Mouse (Mus musculus): ENCODE results near the gene Btbd11.

Btbd11 gene

GRCm38 (mm10) chr10:85632030-85632429, 245.4 kb downstream of the Btbd11 start:
- peaks cover 12% of the 10 kb centered on the region for H3K36me3 ChIP-seq (ENCODE audit: insufficient read depth, low read length)
- TF ChIP-seq POU5F1 (IDR thresholded peaks at IDR 0.05; ENCODE audit: borderline replicate concordance, low read length) (no peak), CTCF (conservative IDR thresholded peaks at IDR 0.05; ENCODE audit: low read length) (no peak), NANOG (IDR thresholded peaks at IDR 0.05; ENCODE audit: borderline replicate concordance, low read length) (no peak)
- H3K4me1 ChIP-seq (replicated peaks; ENCODE audit: low read depth, low read length): 0 out of 2 replicates have a peak, but pooled peaks cover 3% of the 10 kb centered on the region
- H3K27me3 ChIP-seq (ENCODE audit: insufficient read depth, low read length): no peaks in the 10 kb centered on the region
- H3K9me3 ChIP-seq (ENCODE audit: low read length): no peaks in the 10 kb centered on the region
- no peak overlapping the region for H3K4me3 ChIP-seq (replicated peaks; ENCODE audit: low read length)

GRCm38 (mm10) chr10:85633577-85633976, 247.0 kb downstream of the Btbd11 start:
- Histone ChIP-seq H3K27me3 (ENCODE audit: insufficient read depth, low read length) (no peaks in the 10 kb centered on the region), H3K4me1 (replicated peaks; ENCODE audit: low read depth, low read length) (no peaks in the 10 kb centered on the region), H3K9me3 (ENCODE audit: low read length) (no peaks in the 10 kb centered on the region), H3K36me3 (ENCODE audit: insufficient read depth, low read length) (peaks cover 12% of the 10 kb centered on the region), H3K4me3 (replicated peaks; ENCODE audit: low read length) (no peak overlapping the region)
- TF ChIP-seq CTCF (conservative IDR thresholded peaks at IDR 0.05; ENCODE audit: low read length): no peak
- no peak for TF ChIP-seq NANOG (IDR thresholded peaks at IDR 0.05; ENCODE audit: borderline replicate concordance, low read length)
- TF ChIP-seq POU5F1 (IDR thresholded peaks at IDR 0.05; ENCODE audit: borderline replicate concordance, low read length): no peak

GRCm38 (mm10) chr10:85637580-85637979, 251.0 kb downstream of the Btbd11 start:
- H3K36me3 ChIP-seq (ENCODE audit: insufficient read depth, low read length): peaks cover 3% of the 10 kb centered on the region
- no peak for TF ChIP-seq CTCF (conservative IDR thresholded peaks at IDR 0.05; ENCODE audit: low read length)
- no peak for TF ChIP-seq POU5F1 (IDR thresholded peaks at IDR 0.05; ENCODE audit: borderline replicate concordance, low read length)
- TF ChIP-seq NANOG (IDR thresholded peaks at IDR 0.05; ENCODE audit: borderline replicate concordance, low read length): no peak
- H3K27me3 ChIP-seq (ENCODE audit: insufficient read depth, low read length): no peaks in the 10 kb centered on the region
- H3K4me1 ChIP-seq (replicated peaks; ENCODE audit: low read depth, low read length): peaks cover 12% of the 10 kb centered on the region
- H3K4me3 ChIP-seq (replicated peaks; ENCODE audit: low read length): no peak overlapping the region
- H3K9me3 ChIP-seq (ENCODE audit: low read length): no peaks in the 10 kb centered on the region

- Histone ChIP-seq H3K4me1 (replicated peaks; ENCODE audit: low read depth, low read length) (peaks cover 13% of the 10 kb centered on the region), H3K4me3 (replicated peaks; ENCODE audit: low read length) (no peak overlapping the region), H3K27me3 (ENCODE audit: insufficient read depth, low read length) (no peaks in the 10 kb centered on the region), H3K9me3 (ENCODE audit: low read length) (no peaks in the 10 kb centered on the region), H3K36me3 (ENCODE audit: insufficient read depth, low read length) (no peaks in the 10 kb centered on the region)
- no peak for TF ChIP-seq NANOG (IDR thresholded peaks at IDR 0.05; ENCODE audit: borderline replicate concordance, low read length)
Observed at GRCm38 (mm10) chr10:85638141-85638540, 251.5 kb downstream of the Btbd11 start.

- peaks cover 4% of the 10 kb centered on the region; the same call in 1 of the 2 replicates for H3K27me3 ChIP-seq (ENCODE audit: insufficient read depth, low read length)
- H3K36me3 ChIP-seq (ENCODE audit: insufficient read depth, low read length): no peaks in the 10 kb centered on the region
- no peak overlapping the region for H3K4me3 ChIP-seq (replicated peaks; ENCODE audit: low read length)
- H3K4me1 ChIP-seq (replicated peaks; ENCODE audit: low read depth, low read length): peaks cover 27% of the 10 kb centered on the region
- no peaks in the 10 kb centered on the region for H3K9me3 ChIP-seq (ENCODE audit: low read length)
- TF ChIP-seq NANOG (IDR thresholded peaks at IDR 0.05; ENCODE audit: borderline replicate concordance, low read length) (no peak), POU5F1 (IDR thresholded peaks at IDR 0.05; ENCODE audit: borderline replicate concordance, low read length) (no peak), CTCF (conservative IDR thresholded peaks at IDR 0.05; ENCODE audit: low read length) (no peak)
Observed at GRCm38 (mm10) chr10:85639581-85639980, 253.0 kb downstream of the Btbd11 start.

- Histone ChIP-seq H3K27me3 (ENCODE audit: insufficient read depth, low read length) (peaks cover 4% of the 10 kb centered on the region; the same call in 1 of the 2 replicates), H3K9me3 (ENCODE audit: low read length) (no peaks in the 10 kb centered on the region), H3K4me3 (replicated peaks; ENCODE audit: low read length) (no peak overlapping the region), H3K4me1 (replicated peaks; ENCODE audit: low read depth, low read length) (peaks cover 35% of the 10 kb centered on the region), H3K36me3 (ENCODE audit: insufficient read depth, low read length) (no peaks in the 10 kb centered on the region)
- no peak for TF ChIP-seq CTCF (conservative IDR thresholded peaks at IDR 0.05; ENCODE audit: low read length)
- no peak for TF ChIP-seq NANOG (IDR thresholded peaks at IDR 0.05; ENCODE audit: borderline replicate concordance, low read length)
- TF ChIP-seq POU5F1 (IDR thresholded peaks at IDR 0.05; ENCODE audit: borderline replicate concordance, low read length): no peak
Observed at GRCm38 (mm10) chr10:85640408-85640807, 253.8 kb downstream of the Btbd11 start.

GRCm38 (mm10) chr10:85645346-85645745, 258.7 kb downstream of the Btbd11 start:
- Histone ChIP-seq H3K4me1 (replicated peaks; ENCODE audit: low read depth, low read length) (peaks cover 71% of the 10 kb centered on the region), H3K9me3 (ENCODE audit: low read length) (no peaks in the 10 kb centered on the region), H3K27me3 (ENCODE audit: insufficient read depth, low read length) (peaks cover 11% of the 10 kb centered on the region; the same call in 1 of the 2 replicates), H3K36me3 (ENCODE audit: insufficient read depth, low read length) (no peaks in the 10 kb centered on the region), H3K4me3 (replicated peaks; ENCODE audit: low read length) (0 out of 2 replicates have a peak overlapping the region, but pooled peaks have one; percentile 14)
- no peak; the same call in 1 of the 2 replicates for TF ChIP-seq NANOG (IDR thresholded peaks at IDR 0.05; ENCODE audit: borderline replicate concordance, low read length)
- TF ChIP-seq POU5F1 (IDR thresholded peaks at IDR 0.05; ENCODE audit: borderline replicate concordance, low read length): no peak
- TF ChIP-seq CTCF (conservative IDR thresholded peaks at IDR 0.05; ENCODE audit: low read length): no peak

- peaks cover 43% of the 10 kb centered on the region for H3K4me1 ChIP-seq (replicated peaks; ENCODE audit: low read depth, low read length)
- H3K4me3 ChIP-seq (replicated peaks; ENCODE audit: low read length): no peak overlapping the region
- 0 out of 2 replicates have a peak, but pooled peaks cover 7% of the 10 kb centered on the region for H3K27me3 ChIP-seq (ENCODE audit: insufficient read depth, low read length)
- H3K36me3 ChIP-seq (ENCODE audit: insufficient read depth, low read length): no peaks in the 10 kb centered on the region
- TF ChIP-seq NANOG (IDR thresholded peaks at IDR 0.05; ENCODE audit: borderline replicate concordance, low read length) (no peak), CTCF (conservative IDR thresholded peaks at IDR 0.05; ENCODE audit: low read length) (peak; percentile 73), POU5F1 (IDR thresholded peaks at IDR 0.05; ENCODE audit: borderline replicate concordance, low read length) (no peak)
- H3K9me3 ChIP-seq (ENCODE audit: low read length): no peaks in the 10 kb centered on the region
Observed at GRCm38 (mm10) chr10:85651706-85652105, 265.1 kb downstream of the Btbd11 start.

GRCm38 (mm10) chr10:85655881-85656280, 269.3 kb downstream of the Btbd11 start:
- no peak for TF ChIP-seq CTCF (conservative IDR thresholded peaks at IDR 0.05; ENCODE audit: low read length)
- no peak for TF ChIP-seq POU5F1 (IDR thresholded peaks at IDR 0.05; ENCODE audit: borderline replicate concordance, low read length)
- no peak for TF ChIP-seq NANOG (IDR thresholded peaks at IDR 0.05; ENCODE audit: borderline replicate concordance, low read length)
- Histone ChIP-seq H3K9me3 (ENCODE audit: low read length) (no peaks in the 10 kb centered on the region), H3K4me3 (replicated peaks; ENCODE audit: low read length) (no peak overlapping the region), H3K36me3 (ENCODE audit: insufficient read depth, low read length) (peaks cover 7% of the 10 kb centered on the region; the same call in 1 of the 2 replicates), H3K27me3 (ENCODE audit: insufficient read depth, low read length) (no peaks in the 10 kb centered on the region), H3K4me1 (replicated peaks; ENCODE audit: low read depth, low read length) (peaks cover 10% of the 10 kb centered on the region)

Measured in E14TG2a.4 (cell line).